24 mouse cellular contexts compared by ENCODE assay signal in genomic region chr19:17153911-17154639, GRCm38 (mm10).
DNase-seq lines count a peak whose midpoint lies in the region; ATAC-seq lines count a peak whose summit lies in the region.
"Had no signal": no experiment of that assay in that cellular context is flagged by ENCODE, and none has a peak within 500 bp of the region (broad histone marks: within the 10 kb centered on the region; RNA-seq: fewer than 3 reads in every experiment).

No protein-coding gene starts in this region.

- no peak for ATAC-seq in kidney, embryonic 14.5 days (ENCODE audit: low FRiP score, low TSS enrichment)
- ATAC-seq: forebrain, embryonic 15.5 days; intestine, postnatal 0 days; midbrain, embryonic 15.5 days had no signal

- no peak overlapping the region for H3K4me2 ChIP-seq in kidney, embryonic 14.5 days (replicated peaks; ENCODE audit: low read depth, low read length)
- H3K4me2 ChIP-seq: embryonic facial prominence, embryonic 15.5 days; forebrain, embryonic 15.5 days; heart, embryonic 13.5 days; hindbrain, embryonic 12.5 days; limb, embryonic 15.5 days; lung, embryonic 14.5 days; midbrain, embryonic 15.5 days had no signal

- no peaks in the 10 kb centered on the region for H3K36me3 ChIP-seq in kidney, embryonic 14.5 days (ENCODE audit: control insufficient read depth, insufficient read depth, low read length)
- H3K36me3 ChIP-seq: embryonic facial prominence, embryonic 15.5 days; forebrain, embryonic 15.5 days; G1E; heart, embryonic 13.5 days; hindbrain, embryonic 12.5 days; limb, embryonic 15.5 days; midbrain, embryonic 15.5 days had no signal

- H3K27me3 ChIP-seq in kidney, embryonic 14.5 days (ENCODE audit: control insufficient read depth, insufficient read depth, low read length): no peaks in the 10 kb centered on the region
- H3K27me3 ChIP-seq: embryonic facial prominence, embryonic 15.5 days; forebrain, embryonic 15.5 days; heart, embryonic 13.5 days; hindbrain, embryonic 12.5 days; limb, embryonic 15.5 days; megakaryocyte, embryonic 14.5 days; midbrain, embryonic 15.5 days had no signal

- no peaks in the 10 kb centered on the region for H3K4me1 ChIP-seq in kidney, embryonic 14.5 days (ENCODE audit: control insufficient read depth, insufficient read depth, low read length)
- H3K4me1 ChIP-seq: embryonic facial prominence, embryonic 15.5 days; forebrain, embryonic 15.5 days; heart, embryonic 13.5 days; hindbrain, embryonic 12.5 days; limb, embryonic 15.5 days; midbrain, embryonic 15.5 days had no signal

- no peaks in the 10 kb centered on the region for H3K9me3 ChIP-seq in kidney, embryonic 14.5 days (ENCODE audit: control insufficient read depth, low read length)
- H3K9me3 ChIP-seq: embryonic facial prominence, embryonic 15.5 days; forebrain, embryonic 15.5 days; G1E; heart, embryonic 13.5 days; hindbrain, embryonic 12.5 days; limb, embryonic 15.5 days; megakaryocyte, embryonic 14.5 days; midbrain, embryonic 15.5 days had no signal

- WGBS in kidney, embryonic 14.5 days: 80% methylated on average over 11 of the region's 11 CpGs

- no peak overlapping the region for H3K27ac ChIP-seq in kidney, embryonic 14.5 days (ENCODE audit: low read depth, low read length)
- H3K27ac ChIP-seq: embryonic facial prominence, embryonic 15.5 days; forebrain, embryonic 15.5 days; heart, adult 2 months; heart, embryonic 13.5 days; hindbrain, embryonic 12.5 days; kidney, postnatal 0 days; limb, embryonic 15.5 days; liver, embryonic 14.5 days; midbrain, embryonic 15.5 days had no signal

- no peak overlapping the region for H3K9ac ChIP-seq in kidney, embryonic 14.5 days (ENCODE audit: low read depth, low read length)
- H3K9ac ChIP-seq: embryonic facial prominence, embryonic 15.5 days; forebrain, embryonic 15.5 days; heart, embryonic 13.5 days; hindbrain, embryonic 12.5 days; limb, embryonic 15.5 days; liver, embryonic 14.5 days; lung, embryonic 14.5 days; midbrain, embryonic 15.5 days had no signal

- DNase-seq in cerebellum, adult 18-20 months: peak; percentile 52 to 64
- DNase-seq in cerebellum, adult 8-10 months: no peak
- peak; percentile 80 for DNase-seq in 416B (ENCODE audit: low read depth)
- peak; percentile 75 for DNase-seq in brain, adult 2 months (ENCODE audit: low read depth, low spot score)
- peak; percentile 48 to 59 for DNase-seq in cerebellum, postnatal 25 days
- no peak for DNase-seq in embryo, embryonic 10.5 days (ENCODE audit: low spot score)
- DNase-seq: adrenal gland, postnatal 10 days; gastrocnemius, postnatal 14 days; heart, adult 2 months; heart, postnatal 14 days; left cerebral cortex, postnatal 4 days; lung, embryonic 14.5 days had no signal

- H3K4me3 ChIP-seq in kidney, embryonic 14.5 days (ENCODE audit: low read length): no peak overlapping the region
- H3K4me3 ChIP-seq: embryonic facial prominence, embryonic 15.5 days; forebrain, embryonic 15.5 days; heart, adult 2 months; heart, embryonic 13.5 days; hindbrain, embryonic 12.5 days; limb, embryonic 15.5 days; megakaryocyte, embryonic 14.5 days; midbrain, embryonic 15.5 days had no signal

Comparison
In these comparisons a context has a peak if more than half of its experiments do, and no peak if none do; other contexts are left out.
1. DNase-seq: peak in cerebellum, adult 18-20 months (2 of 2), 416B (single experiment), brain, adult 2 months (single experiment) and cerebellum, postnatal 25 days (2 of 2); none in cerebellum, adult 8-10 months (single experiment) and embryo, embryonic 10.5 days (single experiment).